Mouse (Mus musculus) lung, adult 2 months (tissue): ENCODE measurements around the gene Cenpt.

Experiments used
- CTCF ChIP-seq: fragments of 200-500 bp; IDR thresholded peaks from 2 replicates; pipeline ENCODE4 v1.5.1; 2011; ENCODE audit warnings: mild to moderate bottlenecking, low read length, control low read depth; ENCODE audit not compliant: insufficient read depth
- POLR2A ChIP-seq: fragments of 200-500 bp; IDR thresholded peaks from 2 replicates; pipeline ENCODE4 v1.6.1; 2011; ENCODE audit warnings: low read depth, mild to moderate bottlenecking, control low read depth, low read length, borderline replicate concordance; ENCODE audit errors: extremely low read depth

GRCm38 (mm10) chr8:105850014-105850413 lies 3.1 kb downstream of the Cenpt start:
- no peak for TF ChIP-seq POLR2A
- no peak for TF ChIP-seq CTCF
